Mouse (Mus musculus): Measurements from ENCODE around the gene Ngfr.
A peak's percentile ranks its signal among the peaks of the same experiment; 100 is the strongest.

Gene Ngfr

GRCm38 (mm10) chr11:95594686-95595212 is 7.2 kb upstream of the Ngfr start:
- DNase-seq: no peak

DNA sequence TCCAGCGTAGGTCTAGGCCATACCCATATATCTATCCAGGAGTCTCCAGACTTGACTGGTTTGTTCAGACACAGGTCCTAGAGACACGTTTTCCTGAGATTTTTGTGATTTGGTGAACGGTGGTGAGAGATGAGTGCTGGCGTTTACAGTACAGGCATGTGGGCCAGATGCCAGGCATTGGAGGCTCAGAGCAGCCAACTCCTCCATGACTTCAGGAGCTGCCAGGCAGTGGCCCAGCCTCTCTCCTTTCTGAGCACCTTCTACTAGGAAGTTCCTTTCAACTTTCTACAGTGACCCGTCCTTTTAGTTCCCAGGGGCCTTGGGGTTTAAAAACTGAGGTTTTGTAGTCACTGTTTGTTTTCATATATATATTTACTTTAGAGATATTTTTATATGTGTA is 6.0 kb upstream of the Ngfr start:
- DNase-seq: no peak

- DNase-seq: no peak
Observed at GRCm38 (mm10) chr11:95592691-95593090, 5.2 kb upstream of the Ngfr start.

DNA sequence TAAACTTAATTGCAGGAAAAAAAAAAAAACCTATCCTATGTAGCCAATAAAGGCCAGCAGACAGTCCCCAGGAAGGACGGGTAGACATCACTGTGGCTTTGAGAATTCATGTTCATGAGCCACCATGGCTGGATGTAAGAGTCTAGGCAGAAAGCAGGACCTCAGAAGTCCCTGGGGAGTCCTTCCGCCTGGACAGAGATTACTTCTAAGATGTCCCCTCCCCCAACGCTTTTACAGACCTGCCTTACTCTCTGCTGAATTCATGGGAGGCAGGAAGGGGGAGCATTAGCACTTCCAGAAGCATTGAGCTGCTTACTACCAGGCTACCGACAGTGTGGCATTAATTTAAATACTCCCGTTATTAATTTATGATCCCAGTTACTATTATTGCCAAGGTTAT is 1.7 kb upstream of the Ngfr start:
- DNase-seq: no peak

DNA sequence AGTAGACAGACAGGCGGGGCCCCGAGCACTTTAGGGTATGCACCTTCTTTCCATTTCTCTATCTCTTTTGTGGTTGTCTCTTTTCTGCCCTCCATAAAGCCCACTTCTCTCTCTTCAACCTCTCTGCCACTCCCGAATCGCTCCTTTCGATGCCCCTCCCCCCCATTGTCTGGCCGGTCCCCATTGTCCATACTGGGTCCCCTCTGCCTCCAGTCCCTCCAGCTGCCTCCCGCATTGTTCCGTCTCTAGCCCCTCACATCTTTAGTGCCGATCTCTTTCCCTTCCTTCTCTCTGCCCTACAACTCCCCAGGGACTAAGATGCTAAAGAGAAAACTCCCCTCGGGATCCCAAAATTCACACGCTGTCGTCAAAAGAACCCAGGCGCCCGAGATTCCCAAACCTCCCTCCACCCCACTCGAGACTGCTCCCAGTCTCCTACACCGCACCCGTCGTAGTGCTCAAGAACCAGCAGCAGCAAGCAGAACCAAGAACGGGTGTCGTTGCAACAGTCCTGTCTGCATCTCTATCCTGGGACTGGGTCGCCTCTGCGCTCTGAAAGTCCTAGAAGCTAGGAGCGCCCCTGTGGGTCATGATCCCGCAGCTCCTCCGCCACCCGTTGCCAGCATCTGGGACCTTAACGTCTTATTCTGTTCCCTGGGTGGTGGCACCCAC is 648 bp downstream of the Ngfr start:
- DNase-seq: no peak

GRCm38 (mm10) chr11:95586184-95586583 is 1.4 kb downstream of the Ngfr start:
- peak; percentile 93 for DNase-seq

DNA sequence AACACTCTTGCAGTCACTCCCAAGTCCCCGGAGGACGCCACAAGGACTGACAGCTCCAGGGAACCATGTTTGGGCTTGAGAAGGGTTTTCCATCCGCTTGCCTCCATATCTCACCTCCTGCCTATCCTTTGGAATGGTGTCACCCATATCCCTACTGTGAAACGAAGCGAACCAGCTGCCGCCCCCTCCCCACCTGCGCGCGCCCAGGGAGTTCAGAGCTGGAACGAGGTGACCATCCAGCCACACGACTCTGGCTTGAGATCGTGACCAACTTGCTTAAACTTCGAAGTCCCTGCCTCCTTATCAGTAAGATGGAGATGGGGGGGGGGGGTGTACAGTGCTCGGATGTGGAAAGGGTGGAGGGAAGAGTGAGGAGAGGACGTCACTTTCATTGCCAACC is 1.9 kb downstream of the Ngfr start:
- no peak for DNase-seq

GRCm38 (mm10) chr11:95585281-95585680 is 2.3 kb downstream of the Ngfr start:
- DNase-seq: peak; percentile 91

DNA sequence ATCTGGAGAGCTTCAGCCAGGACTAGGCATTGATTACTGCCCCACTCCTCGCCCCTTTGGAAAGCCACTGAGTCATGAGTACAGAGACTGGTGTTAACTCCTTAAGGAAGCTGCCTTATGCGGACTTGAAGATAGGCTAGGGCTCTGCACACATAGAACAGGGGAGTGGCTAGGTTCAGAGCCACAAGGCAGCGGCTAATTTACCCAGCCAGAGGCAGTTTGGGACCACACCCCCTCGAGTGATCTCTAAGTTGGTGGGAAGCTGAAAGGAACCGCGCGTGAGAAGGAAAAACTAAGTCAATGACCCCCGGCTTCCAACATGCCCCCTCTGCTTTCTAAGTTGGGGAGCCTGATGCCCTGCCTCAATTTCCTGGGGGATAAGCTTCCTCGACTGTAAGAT is 2.9 kb downstream of the Ngfr start:
- DNase-seq: no peak

DNA sequence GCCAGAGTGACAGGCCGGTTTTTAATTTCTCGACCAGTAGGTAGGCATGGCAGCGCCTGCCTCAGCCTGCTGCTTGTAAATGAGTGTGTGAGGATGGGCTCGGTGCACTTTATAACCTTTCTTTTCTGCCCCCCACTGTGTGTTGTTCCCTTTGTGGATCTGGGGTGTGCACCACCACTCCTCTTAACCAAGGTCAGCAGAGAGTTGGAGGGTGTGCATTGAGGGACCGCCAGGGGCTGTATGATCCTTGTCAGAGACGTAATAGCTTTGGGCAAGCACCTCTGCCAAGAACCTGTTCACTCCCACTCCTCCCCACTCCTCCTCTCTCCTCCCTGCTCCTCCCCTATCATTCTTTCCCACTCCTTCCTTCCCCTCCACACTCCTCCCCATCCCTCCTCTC is 4.1 kb downstream of the Ngfr start:
- DNase-seq: no peak

GRCm38 (mm10) chr11:95582193-95582592 is 5.3 kb downstream of the Ngfr start:
- DNase-seq: no peak

GRCm38 (mm10) chr11:95579455-95579854 is 8.1 kb downstream of the Ngfr start:
- no peak for DNase-seq

DNA sequence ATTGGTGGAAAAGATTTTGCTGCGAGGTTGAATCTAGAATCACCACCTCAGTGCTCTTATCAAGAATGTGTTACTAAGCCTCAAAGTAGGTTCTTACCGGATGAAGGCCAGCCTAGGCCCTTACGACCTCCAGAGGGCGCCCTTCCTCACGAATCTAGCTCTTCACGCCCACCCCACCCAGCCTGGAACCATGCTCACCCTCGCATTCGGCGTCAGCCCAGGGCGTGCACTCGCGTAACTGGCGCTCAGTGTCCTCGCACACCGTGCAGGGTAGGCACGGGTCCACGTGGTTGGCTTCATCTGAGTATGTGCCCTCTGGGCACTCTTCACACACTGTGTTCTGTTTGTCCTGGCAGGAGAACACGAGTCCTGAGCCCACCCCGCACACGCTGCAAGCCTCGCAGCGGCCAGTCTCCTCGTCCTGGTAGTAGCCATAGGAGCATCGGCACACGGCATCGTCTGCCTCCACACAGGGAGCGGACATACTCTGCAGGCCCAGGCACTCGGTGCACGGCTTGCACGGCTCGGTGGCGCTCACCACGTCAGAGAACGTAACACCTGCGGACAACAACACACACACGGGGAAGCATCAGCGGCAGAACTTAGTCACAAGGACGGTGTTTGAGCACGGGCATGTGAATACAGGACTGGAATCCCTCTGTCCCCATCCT is 9.6 kb downstream of the Ngfr start:
- DNase-seq: peak; percentile 89

GRCm38 (mm10) chr11:95576299-95576698 is 11.2 kb downstream of the Ngfr start:
- no peak for DNase-seq

DNA sequence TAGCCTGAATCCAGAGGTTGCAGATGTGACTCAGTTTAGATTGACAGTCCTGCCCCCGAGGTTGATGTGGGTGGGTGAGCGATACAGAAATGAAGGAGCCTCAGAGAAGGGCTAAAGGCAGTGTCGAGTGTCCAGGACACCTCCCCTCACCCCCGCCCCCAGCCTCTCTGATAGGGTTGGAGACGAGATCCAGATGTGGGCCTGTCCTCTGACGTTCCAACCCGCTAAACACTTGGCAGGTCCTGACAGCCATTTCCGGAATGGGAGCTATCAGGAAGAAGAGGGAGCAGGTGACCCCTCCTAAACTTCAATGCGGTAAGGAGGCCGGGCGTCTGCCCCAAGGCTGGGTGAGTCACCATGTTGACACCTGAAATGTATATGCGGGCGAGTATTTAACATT is 11.7 kb downstream of the Ngfr start:
- peak; percentile 77 for DNase-seq

DNA sequence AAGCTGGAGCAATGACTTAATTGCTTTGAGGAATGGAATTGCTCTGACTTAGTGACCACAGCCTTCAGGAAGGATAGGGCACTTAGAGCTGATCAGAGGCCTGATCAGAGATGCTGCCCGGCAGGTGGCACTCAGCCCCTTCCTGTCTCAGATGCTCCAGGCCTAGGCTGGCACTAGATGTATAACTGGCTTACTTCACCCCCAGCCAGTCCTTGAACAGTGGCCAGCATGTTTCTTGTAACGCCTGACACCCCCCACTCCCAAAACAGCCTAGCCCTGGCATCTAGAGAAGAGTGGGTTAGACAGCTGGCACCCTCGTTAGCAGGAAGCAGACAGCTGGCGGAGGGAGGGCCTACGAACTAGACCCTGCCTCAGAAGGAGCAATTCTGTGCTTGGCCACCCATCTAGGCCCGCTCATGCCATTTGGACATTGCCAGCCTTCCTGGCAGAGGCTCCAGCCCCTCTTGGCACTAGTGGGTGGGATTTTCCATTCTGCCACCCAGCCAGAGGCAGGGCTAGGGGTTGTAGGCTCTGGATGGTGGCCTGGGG is 12.7 kb downstream of the Ngfr start:
- DNase-seq: no peak

DNA sequence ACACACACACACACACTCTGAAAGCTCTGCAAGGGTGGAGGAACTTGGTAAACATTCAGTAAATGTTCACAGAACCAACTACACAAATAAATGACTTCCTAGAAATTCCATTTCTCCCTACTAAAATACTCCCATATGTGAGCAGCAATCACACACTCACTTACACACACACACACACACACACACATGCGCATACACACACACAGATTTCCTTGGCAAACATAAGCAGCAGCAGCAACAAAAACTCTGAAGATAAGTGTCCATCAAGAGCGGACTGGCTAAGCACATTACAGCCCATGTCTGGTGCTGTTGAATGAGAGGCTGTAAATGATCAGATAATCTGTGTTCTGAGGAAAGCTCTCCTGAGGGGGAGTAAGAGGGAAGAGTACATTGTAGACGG is 15.3 kb downstream of the Ngfr start:
- DNase-seq: no peak

GRCm38 (mm10) chr11:95571755-95572154 is 15.8 kb downstream of the Ngfr start:
- DNase-seq: peak; percentile 55

- DNase-seq: no peak
Observed at GRCm38 (mm10) chr11:95570827-95571619, 16.5 kb downstream of the Ngfr start.

DNA sequence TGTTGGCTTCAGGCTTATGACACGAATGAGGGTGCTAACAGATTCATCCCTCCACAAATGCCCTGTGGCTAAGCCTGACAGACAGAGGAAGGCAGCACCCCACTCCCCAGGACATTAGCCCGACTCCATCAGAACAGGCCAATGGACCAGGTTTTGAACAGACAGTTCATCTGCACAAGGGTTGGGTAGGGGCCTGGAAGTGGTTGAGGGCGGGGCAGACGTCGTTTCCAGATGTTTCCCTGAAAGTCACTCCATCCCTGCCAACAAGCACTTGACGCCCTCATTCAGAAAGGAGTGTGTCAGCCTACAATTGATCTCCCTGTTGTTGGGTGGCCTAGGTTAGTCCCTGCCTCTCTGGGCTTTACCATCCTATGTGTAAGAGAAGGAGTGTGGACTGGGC is 17.6 kb downstream of the Ngfr start:
- DNase-seq: no peak

- no peak for DNase-seq
Observed at GRCm38 (mm10) chr11:95567936-95568715, 19.4 kb downstream of the Ngfr start.

- DNase-seq: no peak
Observed at GRCm38 (mm10) chr11:95567366-95567765, 20.2 kb downstream of the Ngfr start.

GRCm38 (mm10) chr11:95565327-95565726 is 22.2 kb downstream of the Ngfr start:
- no peak for DNase-seq
